Mouse (Mus musculus): Measurements from ENCODE around the gene Smu1.
A peak's percentile ranks its signal among the peaks of the same experiment; 100 is the strongest.

Gene Smu1

DNA sequence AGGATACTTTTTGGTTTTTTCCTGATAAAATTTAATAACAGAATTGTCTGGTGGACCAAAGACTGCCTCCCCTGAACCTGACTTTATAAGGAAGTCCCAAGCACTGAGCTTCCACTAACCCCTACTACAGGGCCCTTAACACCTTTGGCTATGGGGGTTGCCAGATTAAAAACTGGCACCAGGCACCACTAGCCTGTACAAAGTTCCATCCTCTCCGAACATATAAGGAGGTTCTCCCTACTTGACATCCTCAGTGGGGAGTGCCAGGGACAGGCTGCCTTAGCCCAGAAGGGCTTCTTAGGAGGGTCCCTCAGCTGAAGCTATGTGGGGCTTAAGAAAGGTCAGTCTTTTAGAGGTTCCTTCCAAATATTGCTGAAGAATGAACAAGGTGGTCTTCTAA lies 22.4 kb downstream of the Smu1 start:
- no peak for DNase-seq

DNA sequence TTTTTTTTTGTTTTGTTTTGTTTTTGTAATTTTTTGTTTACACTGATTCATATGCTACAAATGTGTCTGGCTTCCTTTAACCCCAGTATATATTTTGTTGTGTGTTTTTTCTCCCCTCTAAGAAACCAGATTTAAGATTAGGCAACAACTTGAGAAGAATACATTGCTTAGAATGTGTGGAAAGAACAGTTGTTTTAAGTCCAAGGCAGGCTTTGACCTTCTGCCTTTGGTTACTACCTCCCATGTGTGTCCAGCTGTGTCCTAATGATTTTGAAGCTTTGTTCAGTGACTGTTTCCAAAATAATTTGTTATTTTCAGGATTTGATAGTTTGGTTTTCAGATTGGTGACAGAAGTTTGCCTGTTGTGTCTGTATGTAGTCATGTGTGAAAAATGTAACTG lies 26.5 kb downstream of the Smu1 start:
- DNase-seq: no peak

DNA sequence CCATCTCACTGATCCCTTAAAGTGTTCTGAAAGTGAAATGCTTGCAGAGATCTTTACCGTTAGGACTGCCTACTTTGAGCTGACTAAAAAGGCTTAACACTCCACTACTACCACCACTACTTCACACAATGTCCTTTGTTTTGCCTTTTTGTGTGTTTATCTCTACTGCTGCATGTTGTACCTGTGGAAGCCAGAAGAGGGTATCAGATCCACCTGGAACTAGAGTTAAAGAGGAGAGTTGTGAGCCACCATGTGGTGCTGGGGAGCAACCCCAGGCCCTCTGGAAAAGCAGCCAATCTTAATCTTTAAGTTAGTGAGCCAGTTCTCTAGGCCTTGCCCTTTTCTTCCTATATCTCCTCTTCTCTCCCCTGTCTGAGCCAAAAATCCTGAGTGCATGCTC lies 30.5 kb downstream of the Smu1 start:
- DNase-seq: no peak

DNA sequence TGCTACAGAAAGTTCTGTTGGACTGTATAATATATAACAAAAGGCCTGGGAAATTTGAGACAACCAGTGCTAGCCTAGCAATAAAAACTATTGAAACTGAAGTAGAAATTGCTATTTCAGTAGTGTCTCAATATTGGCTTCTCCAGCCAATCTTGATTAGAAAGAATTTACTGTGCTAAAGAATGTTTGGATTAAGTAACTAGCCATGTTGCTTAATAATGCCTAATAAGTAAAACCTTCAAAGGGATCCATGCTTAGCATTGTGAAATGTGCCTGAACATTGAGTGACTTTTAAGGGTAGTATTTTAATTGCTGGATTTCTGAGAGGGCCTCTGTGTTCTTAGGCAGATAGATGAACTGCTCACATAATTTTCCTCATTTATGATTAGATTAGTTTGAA lies 32.2 kb downstream of the Smu1 start:
- no peak for DNase-seq

DNA sequence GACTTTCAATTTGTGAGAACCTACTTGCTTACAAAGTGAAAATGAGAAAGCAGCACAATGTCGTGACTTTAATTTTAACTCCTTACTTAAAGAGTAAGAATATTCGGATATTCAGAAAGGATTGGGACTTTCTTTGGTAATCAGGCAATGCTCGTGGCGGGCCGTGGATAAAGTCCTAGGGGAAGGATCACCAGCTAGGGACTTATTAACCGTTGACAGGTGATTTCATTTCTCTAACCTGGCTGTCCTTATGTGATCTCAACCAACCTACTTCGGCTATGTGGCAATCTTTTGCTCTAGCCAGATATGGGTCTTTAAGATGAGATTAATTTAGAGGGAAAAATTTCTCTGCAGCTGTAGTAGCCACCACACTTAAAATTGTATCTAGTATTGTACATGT lies 32.6 kb downstream of the Smu1 start:
- no peak for DNase-seq

DNA sequence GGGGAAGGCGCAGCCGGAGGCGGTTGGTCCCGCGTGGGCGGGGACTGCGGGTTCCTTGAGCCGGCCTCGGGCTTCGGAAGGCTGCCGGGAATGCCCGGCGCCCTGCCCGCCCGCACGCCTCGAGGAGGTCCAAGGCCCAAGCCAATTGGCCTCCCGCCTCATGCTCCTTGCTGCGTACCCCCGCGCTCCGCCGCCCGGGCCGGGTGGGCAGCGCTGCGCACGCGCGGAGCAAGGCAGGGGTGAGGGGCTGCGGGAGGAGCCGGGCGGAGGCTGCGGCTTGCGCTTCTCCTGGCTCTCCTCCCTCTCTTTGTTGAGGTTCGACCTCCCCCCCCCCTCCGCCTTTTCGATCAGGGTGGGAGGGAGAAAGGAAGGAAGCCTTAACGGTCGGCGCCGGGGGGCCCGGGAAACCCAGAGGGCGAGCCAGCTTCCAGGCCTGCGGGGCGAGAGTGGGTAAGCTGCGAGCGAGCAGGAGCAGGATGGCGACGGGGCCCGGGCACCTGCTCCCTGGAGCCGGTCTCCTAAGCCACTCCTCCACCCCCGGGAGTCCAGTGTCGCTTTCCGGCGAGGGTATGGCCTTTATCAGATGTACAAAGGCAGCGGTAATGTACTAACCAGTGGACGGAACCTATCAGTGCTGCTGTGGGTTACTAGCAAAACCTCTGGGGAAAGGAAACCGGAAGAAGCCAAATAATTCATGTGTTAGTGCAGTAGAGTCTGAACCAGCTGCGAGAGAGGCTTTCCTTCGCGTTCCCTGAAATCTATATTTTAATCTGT lies 34.8 kb downstream of the Smu1 start:
- DNase-seq: peak; percentile 87 to 91

DNA sequence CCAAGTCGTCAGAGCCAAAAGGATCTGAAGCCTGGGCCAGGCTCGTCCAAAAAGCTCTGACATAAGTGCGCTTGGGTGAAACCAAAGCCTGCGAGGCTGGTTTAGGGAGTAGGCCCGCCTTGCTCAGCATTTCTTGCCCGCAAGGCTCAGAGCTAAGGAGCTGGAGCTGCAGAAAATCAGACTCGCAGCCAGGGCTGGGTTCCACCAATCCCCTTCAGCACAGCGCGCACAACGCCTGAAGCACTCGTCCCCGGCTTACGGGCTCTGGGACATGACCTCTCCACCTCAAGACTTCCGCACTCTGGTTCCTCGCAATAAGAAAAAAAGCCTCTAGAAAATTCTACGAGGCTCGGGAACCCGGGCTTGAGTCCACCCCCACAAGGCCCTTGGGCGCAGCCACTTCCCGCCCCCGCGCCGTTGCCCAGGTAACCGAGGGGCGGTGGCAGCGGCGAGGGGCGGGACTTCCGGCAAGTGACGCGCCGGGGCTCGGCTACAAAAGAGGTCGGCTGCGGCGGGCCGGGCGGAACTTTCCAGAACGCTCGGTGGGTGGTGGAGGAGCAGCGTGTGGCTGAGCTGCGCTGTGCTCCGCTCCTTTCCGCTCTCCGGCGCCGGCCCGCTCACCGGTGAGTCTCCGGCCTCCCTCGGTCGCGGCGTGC lies 35.6 kb downstream of the Smu1 start, which contains the start of gene Dnaja1:
TSS of gene Dnaja1 (plus strand) at position 140 of the 656 bp plus-strand sequence.
- DNase-seq: peak; percentile 99

DNA sequence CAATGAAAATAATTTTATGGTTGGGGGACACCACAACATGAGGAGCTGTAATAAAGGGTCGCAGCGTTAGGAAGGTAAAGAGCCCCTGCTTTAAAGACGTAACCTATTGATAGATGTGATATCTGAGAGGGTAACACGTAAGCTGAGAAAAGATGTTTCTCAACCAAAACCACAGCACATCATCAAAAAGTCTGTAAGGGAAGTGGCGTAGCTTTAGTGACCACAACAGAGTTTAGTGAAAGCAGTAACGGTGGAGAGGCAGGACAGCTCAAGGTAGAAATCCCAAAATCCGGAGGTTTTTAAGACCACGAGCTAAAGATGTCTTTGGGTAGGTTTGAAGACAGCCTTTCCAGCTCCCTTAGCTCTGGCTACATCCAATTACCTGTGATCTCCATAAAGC lies 36.8 kb downstream of the Smu1 start:
- DNase-seq: no peak

DNA sequence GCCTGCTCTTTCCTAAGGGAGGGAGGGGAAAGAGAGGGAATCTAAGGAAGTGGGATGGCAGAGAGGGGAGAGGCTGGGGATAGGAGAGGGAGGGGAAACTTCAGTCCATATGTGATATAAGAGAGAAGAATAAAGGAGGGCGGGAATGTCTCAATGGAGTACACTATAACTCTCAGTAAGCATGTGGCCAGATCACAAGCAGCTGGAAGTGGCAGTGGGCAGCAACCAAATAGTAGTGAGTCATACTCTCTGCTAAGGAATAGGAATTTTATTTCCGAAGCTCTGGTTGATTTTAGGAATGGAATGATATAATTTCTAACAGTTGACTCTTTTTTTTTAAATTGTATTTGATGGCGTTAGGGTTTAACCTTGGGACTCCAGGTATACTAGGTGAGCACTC lies 40.6 kb downstream of the Smu1 start:
- DNase-seq: no peak

DNA sequence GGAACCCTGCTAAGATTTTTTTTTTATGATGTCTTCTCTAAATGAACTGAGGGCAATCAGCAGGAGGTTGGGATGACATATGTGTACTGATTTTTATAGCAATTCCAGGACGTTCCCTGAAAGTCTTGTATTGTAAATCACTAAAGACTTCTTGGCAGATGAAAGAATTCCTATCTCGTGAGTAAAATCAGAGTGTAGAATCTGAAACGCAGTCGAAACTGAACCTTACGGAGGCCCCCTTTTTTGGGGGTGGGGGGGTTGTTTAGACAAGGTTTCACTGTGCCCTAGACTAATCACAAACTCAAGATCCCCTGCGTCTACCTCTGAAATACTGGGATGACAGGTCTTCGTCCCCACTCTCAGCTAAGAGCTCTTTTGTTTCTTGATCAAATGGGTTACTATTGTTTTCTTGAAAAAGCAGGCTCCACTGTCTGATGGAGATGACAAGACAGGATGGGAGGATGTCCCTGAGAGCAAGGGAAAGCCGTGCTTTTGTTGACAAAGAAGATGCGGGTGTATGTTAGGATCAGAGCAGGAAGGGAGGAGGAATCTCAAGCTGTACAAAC lies 53.9 kb downstream of the Smu1 start:
- DNase-seq: peak; percentile 21 to 34

DNA sequence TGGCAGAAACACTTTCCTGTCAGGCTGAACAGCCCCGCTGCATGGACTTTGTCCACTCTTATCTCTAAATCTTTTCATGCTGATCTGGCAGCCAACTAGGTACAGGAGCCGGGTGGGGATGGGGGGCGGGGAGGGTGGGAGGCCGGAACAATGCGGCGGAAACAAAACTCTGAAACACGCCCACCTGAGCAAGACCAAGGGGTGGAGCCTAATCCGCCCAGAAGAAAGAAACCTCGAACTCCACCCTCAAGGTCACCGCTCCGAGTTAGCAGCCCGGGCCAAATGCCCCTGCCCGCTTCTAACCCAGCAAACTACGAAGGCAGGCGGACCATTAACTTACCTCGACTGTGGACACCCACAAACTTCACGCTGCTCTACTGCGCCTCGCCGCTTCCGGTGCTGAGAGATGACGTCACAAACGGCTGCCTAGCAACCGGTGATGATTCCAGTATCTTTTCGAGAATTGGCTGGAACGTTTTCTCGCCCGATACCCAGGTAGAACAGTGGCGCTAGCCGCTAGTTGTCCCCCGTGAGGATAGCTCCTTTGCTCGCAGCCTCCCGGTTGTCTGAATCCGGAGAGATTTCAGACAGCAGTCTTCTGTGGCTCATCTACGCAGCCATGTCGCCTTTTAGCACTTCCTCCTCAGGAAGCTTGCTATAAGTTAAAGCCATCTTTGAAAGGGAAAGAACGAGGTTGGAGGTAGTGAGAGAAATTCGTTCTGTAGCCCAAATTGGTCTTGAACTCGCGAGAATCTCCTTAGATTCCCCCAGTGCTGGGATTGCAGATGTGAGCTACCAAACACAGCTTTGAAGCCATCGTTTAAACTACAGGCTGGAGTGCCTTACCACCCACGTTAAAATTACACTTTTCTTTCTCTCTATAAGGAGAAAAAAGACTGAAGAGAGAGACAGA lies 54.7 kb downstream of the Smu1 start, which contains the start of gene Aptx:
TSS of gene Aptx (minus strand) at position 398 of the 913 bp plus-strand sequence.
- peak; percentile 96 to 98 for DNase-seq

DNA sequence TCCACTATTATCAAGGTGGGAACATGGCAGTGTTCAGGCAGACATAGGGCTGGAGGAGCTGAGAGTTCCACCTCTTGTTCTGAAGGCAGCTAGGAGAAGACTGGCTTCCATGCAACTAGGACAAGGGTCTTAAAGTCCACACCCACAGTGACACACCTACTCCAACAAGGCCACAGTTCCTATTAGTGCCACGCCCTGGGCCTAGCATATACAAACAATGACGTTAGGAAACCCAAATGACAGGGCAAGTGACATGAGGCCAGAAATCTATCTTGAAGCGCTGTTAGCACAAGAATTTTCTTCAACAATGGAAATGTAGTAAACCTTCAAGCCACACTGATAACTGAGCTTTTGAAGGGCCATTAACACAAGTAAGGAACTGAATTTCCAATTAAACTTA lies 55.9 kb downstream of the Smu1 start:
- DNase-seq: no peak

DNA sequence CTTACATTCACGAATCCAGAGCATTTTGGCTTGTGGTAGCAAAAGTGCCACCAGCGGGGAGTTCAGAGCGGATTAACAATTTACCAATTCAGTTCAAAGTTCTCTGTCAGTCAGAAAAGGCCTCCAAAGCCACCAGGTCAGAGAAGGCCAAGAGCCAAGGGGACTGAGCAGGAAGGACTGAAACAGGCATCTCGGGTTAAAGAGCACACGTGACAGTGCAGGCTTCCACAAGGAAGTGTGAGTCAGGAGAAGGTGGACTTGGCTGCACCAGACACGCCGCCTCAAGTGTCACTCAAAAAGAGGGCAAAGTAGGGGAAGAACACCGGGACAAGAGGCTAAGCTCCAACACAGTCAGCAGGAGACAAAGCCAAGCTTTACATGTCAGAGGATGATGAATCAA lies 57.5 kb downstream of the Smu1 start:
- no peak for DNase-seq

DNA sequence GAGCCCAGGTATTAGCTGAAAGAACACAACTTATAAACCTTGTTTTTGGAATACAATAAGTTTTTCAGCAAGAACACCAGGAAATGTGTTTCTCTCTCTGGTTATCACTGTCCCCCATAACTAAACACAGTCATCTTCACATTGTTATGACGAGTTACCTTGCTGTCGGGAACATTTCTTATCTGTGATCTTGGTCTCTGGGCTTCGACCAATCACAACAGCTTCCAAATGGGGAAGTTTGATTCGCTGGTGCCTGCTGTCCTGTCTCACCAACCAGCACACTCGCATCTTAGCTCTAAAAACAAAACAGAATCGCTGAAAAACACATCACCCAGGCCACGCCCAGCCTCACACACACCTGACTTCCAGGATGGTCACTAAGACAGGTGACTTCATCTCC lies 60.7 kb downstream of the Smu1 start:
- DNase-seq: no peak

DNA sequence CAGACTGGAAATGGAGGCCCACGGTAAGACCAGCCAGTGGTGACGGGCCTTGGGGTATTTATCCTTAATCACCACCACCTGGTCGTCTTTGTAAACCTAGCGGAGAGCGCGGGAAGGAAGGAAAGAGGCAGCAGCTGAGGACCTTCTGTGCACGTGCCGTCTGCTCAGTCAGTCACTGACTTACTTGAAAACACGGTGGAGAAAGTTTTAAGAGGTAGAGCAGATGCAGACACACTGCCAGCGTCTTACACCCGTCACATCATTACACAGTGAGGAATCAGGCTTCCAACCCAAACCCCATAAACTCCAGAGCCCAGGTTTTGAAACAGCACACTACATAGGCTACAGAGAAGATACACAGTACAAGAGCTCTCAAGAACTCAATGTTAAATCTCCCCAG lies 66.6 kb downstream of the Smu1 start:
- no peak for DNase-seq

All from cerebellum, postnatal 14 days (tissue).